Mouse (Mus musculus): Measurements from ENCODE around the gene Ndufv2.

Gene Ndufv2

DNA sequence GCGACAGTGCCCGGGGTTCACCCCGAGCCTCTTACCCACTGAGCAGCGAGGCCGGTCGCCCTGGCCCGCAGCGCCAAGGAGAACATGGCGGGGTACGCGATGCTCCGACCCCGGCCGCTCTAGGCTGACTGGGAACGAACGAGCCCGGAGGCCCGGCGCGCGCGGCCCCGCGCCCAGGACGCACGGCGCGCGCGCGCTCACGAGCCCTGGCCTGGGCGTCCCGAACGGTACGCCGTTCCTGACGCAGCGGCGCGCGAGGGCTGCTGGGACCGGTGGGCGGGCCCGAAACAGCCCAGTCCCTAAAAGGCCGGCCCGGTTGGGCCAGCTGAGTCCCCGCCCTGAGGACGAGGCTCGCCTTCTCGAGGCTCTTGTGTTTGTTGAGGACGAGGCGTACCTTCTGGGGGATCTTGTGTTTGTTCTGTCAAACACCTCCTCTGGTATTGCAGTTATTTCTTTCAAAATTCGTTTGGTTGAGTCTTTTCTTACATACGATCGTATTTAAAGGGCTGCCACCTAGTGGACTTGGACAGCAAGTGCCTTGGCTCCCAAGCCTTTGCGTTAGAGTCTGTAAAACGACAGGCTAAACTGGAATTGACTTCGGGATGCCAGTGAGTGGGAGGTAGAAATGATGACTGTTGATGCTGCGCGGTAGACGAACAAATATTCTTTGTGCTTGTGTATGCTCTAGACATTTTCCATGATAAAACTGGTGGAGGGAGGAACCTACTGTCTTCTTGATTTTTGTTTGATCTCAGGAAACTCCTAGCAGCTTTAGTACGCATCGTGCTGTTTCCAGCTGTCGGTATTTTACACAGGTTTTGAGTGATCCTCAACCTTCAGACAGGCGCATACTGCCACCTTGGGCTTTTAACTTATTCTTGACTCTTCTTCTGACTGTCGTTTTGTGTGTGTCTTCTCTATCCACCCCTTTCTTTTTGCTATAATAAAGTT, at the start of gene Ndufv2:
Ndufv2 (minus strand) TSS at position 180 of the 951 bp plus-strand sequence.
- peak; percentile 94 for DNase-seq (ENCODE audit: low read depth)

- DNase-seq (ENCODE audit: low read depth), result peak; percentile 61
Observed at GRCm38 (mm10) chr17:66131212-66131611, 29.9 kb upstream of the Ndufv2 start.

DNA sequence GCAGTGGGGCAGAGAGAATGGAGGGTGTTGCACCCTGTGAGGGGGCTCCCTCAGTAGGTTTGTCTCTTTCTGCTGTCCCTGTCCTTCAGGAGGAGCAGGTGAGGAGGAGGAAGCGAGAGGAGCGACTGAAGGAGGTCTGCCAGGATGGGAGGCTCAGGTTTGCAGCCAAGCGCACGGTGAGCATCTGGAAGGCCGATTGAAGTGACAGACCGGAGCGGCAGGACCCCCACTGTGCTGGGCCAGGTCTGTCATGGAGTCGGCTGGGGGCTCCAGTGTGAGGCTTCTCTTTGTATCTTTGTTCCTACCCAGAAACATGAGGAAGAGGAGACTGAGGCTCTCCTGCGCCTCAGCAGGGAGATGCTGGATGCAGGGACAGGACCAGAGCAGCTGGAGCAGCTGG, 29.0 kb upstream of the Ndufv2 start:
- DNase-seq (ENCODE audit: low read depth), result no peak

DNA sequence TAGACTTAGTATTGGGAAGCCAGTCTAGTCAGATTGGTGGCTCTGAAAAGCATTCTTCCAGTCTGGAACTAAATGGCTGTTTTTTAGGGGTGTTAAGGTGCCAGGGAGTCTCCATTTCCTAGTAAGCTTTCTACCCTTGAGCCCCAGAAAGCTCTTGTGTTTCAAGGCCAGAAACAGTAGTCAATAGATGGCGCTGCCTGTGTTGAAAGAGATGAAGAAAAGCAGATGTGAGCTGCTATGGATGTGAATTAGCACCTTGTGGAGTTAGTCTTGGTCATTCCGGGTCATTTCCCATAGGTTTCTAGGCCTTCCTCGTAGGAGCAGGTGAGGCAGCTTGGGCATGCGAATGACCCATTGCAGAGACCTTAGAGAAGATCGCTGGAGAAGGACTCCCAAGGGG, 23.9 kb upstream of the Ndufv2 start:
- peak; percentile 75 for DNase-seq (ENCODE audit: low read depth)

DNA sequence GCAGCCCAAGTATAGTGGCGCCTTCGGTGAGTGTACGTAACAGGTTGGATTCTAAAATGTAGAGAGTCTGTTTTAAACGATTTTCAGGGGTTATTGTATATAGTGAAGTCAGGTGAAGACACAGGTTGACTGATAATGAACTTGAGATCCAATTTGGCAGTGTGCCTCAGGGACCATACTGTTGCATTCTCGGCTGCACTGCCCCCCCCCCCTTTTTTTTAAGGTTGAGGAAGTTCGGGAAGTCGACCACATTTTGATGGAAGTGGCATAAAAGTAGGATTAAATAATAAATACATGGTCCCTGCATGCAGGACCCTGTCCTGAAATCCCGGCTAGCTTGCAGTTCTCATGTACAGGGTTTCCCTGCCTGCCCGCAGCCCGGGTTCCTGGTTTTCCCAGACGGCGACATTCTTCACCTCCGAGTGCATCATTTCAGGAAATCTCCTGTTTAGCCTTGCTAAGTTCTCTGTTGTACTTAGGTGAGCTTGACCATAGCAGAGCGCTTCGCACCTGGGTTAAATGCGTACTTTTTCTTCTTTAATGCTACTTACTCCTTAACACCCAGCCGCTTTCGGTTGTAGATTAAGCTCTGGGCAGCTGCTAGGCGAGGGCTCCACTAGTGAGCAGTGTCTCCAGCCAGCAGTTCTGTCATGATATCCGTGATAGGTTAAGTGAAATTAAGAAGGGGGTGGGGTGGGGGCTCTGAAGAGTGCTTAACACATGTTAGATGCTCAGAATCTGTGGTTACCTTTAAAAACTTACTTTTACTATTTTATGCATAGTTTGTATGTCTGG, 22.7 kb upstream of the Ndufv2 start:
- DNase-seq (ENCODE audit: low read depth), result peak; percentile 52

GRCm38 (mm10) chr17:66123066-66123815, 21.9 kb upstream of the Ndufv2 start, which contains the start of gene Ddx11:
Gene Ddx11, plus strand, starts transcription at chr17:66123520.
- DNase-seq (ENCODE audit: low read depth), result peak; percentile 93

- no peak for DNase-seq (ENCODE audit: low read depth)
Observed at GRCm38 (mm10) chr17:66120701-66121100, 19.3 kb upstream of the Ndufv2 start.

DNA sequence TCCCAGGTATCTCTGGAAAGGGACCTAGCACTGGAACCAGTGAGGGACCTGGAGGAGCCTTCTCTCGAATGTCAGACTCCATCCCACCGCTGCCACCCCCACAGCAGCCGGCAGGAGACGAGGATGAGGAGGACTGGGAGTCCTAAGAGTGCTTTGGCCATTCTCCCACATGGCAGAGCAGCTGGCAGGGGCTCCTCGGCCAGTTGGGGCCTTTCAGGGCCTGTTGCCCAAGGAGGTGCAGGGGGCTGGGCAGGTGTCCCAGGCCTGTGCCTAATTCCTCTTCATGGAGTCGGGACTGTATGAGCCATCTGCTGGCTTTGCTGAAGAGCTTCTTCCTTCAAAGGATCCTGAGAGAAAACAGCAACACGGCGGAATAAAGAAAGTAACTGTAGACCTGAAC, 17.6 kb upstream of the Ndufv2 start:
- no peak for DNase-seq (ENCODE audit: low read depth)

GRCm38 (mm10) chr17:66112166-66112565, 10.8 kb upstream of the Ndufv2 start:
- no peak for DNase-seq (ENCODE audit: low read depth)

DNA sequence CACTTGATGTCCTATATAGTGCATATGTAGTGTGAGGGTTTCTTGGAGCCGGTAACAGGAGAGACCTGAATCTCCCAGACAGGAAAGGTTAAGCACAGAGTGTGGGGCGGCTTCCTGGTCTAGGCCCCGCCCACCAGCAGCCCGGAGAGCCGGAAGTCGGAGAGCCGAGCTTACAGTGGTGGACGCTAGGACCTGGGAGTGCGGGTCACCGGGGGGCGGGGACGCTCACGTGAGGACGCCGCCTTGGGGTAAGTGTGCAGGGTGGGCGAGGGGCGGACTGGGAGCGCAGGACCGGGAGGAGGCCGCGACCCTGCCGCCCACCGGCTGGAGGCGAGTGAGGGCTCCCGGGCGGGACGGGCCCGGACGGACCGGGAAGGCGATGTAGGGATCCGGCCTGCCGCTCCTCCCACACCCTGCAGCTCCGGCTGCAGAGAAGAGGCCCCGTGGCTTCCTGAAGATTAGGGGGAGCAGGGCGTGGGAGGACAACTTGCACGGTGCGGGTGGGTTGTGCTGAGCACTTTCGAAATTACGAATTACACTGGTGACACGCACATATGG, 10.1 kb upstream of the Ndufv2 start, which contains the start of gene Washc1:
Washc1 (plus strand) TSS at position 144 of the 558 bp plus-strand sequence.
- peak; percentile 94 for DNase-seq (ENCODE audit: low read depth)

DNA sequence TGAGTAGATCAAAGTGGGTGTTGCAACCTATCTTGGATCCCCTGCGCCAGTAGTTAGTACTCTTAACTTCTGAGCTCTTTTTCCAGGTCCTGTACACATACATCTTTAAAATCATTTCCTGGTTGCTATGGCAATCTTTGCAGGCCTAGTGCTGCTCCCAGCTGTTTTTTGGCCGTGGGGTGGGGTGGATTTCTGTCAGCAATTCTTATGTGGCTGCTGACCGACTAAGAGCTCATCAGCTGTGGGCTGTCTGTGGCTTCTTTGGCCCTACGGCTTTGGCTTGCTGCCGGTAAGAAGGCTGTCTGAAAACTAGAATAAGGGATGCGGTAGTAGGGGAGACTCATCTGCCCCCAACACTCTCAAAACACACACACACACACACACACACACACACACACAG, 9.4 kb upstream of the Ndufv2 start:
- DNase-seq (ENCODE audit: low read depth), result peak; percentile 67

DNA sequence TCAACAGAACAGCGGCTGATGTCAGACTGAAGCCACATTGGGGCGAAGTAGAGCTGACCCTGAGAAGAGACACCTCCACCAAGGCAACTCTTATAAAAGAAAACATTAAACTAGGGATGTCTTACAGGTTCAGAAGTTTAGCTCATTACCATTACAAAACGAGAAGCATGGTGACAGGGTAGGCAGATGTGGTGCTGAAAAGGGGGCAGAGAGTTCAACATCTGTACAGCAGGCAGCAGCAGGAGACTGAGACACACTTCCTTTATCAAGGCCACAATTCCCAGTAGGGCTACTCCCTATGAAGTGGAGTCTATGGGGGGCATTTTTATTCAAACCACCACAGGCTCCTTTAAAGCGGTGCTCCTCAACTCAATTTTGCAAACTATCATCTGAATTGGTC, 6.8 kb upstream of the Ndufv2 start:
- no peak for DNase-seq (ENCODE audit: low read depth)

- DNase-seq (ENCODE audit: low read depth), result no peak
Observed at GRCm38 (mm10) chr17:66107466-66107865, 6.1 kb upstream of the Ndufv2 start.

- peak; percentile 85 for DNase-seq (ENCODE audit: low read depth)
Observed at GRCm38 (mm10) chr17:66106601-66107267, 5.4 kb upstream of the Ndufv2 start.

DNA sequence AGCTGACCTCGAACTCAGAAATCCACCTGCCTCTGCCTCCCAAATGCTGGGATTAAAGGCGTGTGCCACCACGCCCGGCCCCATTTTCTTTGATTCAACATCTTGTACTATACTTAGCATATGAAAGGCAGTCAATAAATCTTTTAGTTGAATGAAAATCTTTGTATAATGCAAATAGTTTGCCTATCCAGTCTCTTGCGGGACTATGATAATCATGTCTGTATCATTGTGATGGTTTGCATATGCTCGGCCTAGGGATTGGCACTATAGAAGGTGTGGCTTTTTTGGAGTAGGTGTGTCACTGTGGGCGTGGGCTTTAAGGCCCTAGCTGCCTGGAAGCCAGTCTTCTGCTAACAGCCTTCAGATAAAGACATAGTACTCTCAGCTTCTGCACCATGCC, 2.7 kb upstream of the Ndufv2 start:
- DNase-seq (ENCODE audit: low read depth), result no peak

- DNase-seq (ENCODE audit: low read depth), result peak; percentile 41
Observed at GRCm38 (mm10) chr17:66100566-66101379, 586 bp downstream of the Ndufv2 start.

DNA sequence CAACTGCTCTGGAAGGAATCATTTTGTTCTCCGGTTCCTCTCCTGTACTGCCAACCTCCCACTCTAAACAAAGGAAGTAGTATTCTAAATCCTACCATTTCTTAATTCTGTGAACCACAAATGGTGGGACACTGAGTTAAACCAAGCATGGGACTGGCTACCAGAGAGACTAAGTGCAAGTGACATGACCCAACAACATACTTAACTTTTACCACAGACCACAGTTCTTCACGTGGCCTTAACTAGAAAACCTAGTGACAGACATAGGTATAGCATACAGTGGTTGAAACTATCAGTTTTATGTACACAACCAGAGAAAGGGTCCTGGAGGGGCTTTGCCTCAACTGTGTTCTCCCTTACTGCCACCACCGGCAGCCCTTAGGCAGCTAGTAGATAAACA, 8.7 kb downstream of the Ndufv2 start:
- DNase-seq (ENCODE audit: low read depth), result peak; percentile 17

DNA sequence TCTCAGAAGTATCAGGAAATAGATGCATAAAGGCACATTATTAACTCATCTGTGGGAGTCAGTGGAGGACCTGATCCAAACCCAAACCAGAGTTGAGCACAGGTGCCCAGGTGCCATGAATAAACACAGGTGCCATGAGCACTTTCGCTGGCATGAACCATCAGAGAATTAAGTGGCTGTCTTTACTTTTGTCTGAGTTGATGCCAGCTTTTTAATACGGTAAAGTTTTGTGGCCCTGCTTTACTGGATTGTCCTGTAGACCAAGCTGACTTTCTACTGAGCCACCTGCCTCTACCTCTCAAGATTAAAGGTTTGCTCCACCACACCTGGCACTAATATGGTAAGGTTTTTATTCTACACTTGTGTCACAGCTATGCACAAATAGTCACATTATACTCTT, 9.3 kb downstream of the Ndufv2 start:
- no peak for DNase-seq (ENCODE audit: low read depth)

DNA sequence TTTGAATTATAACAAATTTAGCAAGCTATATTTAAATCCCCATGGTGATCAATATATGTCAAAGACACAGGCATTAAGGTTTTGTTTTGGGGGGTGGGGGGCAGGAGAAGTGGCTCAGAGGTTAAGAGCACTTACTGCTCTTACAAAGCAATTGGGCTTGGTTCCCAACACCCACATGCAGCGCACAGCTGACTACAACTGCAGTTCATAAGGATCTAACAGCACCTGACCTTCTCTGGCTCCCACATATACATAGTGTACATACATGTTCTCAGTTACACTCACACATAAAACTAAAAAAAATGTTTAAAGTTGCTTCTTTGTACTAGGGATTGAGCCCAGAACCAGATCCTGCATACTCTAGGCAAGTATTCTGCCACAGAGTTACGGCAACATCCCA, 10.0 kb downstream of the Ndufv2 start:
- DNase-seq (ENCODE audit: low read depth), result no peak

GRCm38 (mm10) chr17:66090251-66090650, 11.1 kb downstream of the Ndufv2 start:
- DNase-seq (ENCODE audit: low read depth), result no peak
